Mouse (Mus musculus): Measurements from ENCODE around the gene Vcp. TPM values are rescaled to one million over a fixed set of nuclear protein-coding genes. Genes with fewer than 3 reads are reported as not detected.

Vcp gene
- 100 to 1,000 TPM; 311 to 420 TPM for polyA plus RNA-seq (2017; shearing (Covaris generic))

GRCm38 (mm10) chr4:43000141-43000986, at the start of gene Vcp:
Gene Vcp (minus strand): TSS chr4:43000507.

GRCm38 (mm10) chr4:43045659-43046302, 45.5 kb upstream of the Vcp start, which contains the start of gene Fam214b:
Gene Fam214b (minus strand): TSS chr4:43046220.

DNA sequence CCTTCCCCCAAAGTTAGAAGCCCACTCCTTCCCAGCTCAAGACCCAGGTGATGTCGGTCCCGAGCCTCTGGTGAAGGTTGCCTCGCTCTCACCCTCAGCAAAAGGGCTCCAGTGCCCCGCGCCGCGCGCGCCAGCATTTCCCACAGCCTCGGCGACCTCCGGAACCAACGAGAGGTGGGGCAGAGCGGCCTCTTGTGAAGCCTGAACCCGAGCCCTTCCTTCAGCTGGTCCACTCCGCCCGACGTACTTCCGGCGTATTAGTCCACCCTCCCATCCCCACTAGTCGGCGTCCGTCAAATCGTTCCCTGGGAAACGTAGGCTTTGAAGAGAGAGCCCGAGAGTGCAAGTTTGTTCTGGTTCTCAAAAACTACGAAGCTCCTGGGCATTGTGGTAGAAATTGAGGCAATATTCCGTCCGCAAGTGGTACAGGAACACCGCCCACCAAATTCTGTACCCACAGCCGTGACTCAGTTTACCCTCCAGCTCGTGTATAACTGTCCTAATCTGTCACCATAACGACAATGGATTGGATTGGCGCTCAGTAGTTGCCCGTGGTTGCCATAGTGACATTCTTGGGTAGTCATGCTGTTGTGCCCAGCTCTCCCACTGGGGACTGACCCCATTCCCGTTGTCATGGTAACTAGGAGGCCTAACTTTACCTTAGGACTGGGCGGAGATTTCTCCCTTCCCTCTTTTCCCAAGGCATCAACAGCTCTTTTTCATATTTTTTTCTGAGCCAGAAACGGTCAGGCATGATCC, 31.1 kb upstream of the Vcp start, which contains the start of gene Stoml2:
Stoml2 (minus strand) TSS at position 474 of the 759 bp plus-strand sequence.

GRCm38 (mm10) chr4:43025084-43025960, 25.0 kb upstream of the Vcp start, which contains the start of gene Pigo:
Gene Pigo (minus strand): TSS chr4:43025819.

DNA sequence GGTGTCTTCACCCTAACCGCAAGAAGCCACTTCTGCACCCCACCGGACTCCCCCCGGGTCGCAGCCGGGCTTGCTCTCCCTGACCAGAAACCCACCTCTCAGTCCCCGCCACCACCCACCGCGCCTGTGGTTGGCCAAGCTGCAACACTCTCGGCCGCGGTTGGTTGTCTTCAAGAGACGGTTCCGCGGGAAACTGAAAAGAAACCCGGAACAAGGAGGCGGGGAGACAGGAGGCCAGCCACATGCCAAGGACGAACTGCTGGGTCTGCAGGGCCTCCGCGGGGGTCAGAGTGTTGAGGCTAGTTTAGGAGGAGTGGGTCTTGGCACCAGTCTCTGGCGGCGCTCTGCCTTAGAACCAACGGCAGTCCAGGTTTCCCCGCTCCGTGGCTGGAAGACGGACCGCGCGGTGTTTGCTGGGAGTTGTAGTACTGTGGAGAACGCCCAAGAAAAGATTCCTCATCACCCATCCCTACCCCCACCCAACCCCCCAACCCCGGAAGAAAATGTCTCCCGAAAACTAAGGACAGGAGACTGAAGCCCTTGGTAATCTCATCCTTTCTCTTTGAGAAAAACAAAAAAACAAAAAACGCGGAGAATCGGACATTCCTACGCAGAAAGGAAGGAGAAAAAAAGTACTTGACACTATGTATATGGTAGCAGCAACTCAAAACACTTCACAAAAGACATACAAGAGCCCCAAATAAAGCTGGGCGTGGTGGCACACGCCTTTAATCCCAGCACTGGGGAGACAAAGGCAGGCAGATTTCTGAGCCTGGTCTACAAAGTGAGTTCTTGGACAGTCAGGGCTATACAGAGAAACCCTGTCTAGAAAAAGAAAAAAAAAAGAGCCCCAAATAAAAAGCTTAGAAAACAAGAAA, 10.1 kb upstream of the Vcp start, which contains the start of gene Fancg:
Fancg (minus strand) TSS at position 346 of the 878 bp plus-strand sequence.

GRCm38 (mm10) chr4:42969304-42969703, 31.0 kb downstream of the Vcp start, which contains the start of gene 1700022I11Rik:
Gene 1700022I11Rik (plus strand): TSS chr4:42969604.

GRCm38 (mm10) chr4:42949676-42950051, 50.6 kb downstream of the Vcp start, which contains the start of gene Dnajb5:
Gene Dnajb5 (plus strand): TSS chr4:42949814.

Other genes starting within 250 kb of the Vcp start
- gene Ccl19, start 243.9 kb downstream of the Vcp start, polyA plus RNA-seq (2017; shearing (Covaris generic)): under 1 TPM in 1 of 2 experiments, not detected in 1; 0.31 TPM
- not detected for gene Ccl21a, start 226.5 kb downstream of the Vcp start, polyA plus RNA-seq (2017; shearing (Covaris generic))
- gene Fam205a1, start 146.6 kb downstream of the Vcp start, polyA plus RNA-seq (2017; shearing (Covaris generic)): not detected
- under 1 TPM; 0.10 to 0.12 TPM for gene Gm12394, start 143.7 kb downstream of the Vcp start, polyA plus RNA-seq (2017; shearing (Covaris generic))
- under 1 TPM in 1 of 2 experiments, not detected in 1; 0.36 TPM for gene Fam205c, start 126.3 kb downstream of the Vcp start, polyA plus RNA-seq (2017; shearing (Covaris generic))
- under 1 TPM; 0.10 to 0.36 TPM for gene Phf24, start 83.8 kb downstream of the Vcp start, polyA plus RNA-seq (2017; shearing (Covaris generic))
- gene Dnajb5, start 50.7 kb downstream of the Vcp start, polyA plus RNA-seq (2017; shearing (Covaris generic)): 10 to 100 TPM; 11.1 to 13.6 TPM
- gene 1700022I11Rik, start 30.9 kb downstream of the Vcp start, polyA plus RNA-seq (2017; shearing (Covaris generic)): under 1 TPM in 1 of 2 experiments, not detected in 1; 0.42 TPM
- gene Fancg, start 10.0 kb upstream of the Vcp start, polyA plus RNA-seq (2017; shearing (Covaris generic)): 10 to 100 TPM; 22.2 to 26.7 TPM
- 10 to 100 TPM; 27.7 to 33.8 TPM for gene Pigo, start 25.3 kb upstream of the Vcp start, polyA plus RNA-seq (2017; shearing (Covaris generic))
- gene Stoml2, start 31.2 kb upstream of the Vcp start, polyA plus RNA-seq (2017; shearing (Covaris generic)): 100 to 1,000 TPM; 140 to 169 TPM
- 10 to 100 TPM in 1 of 2 experiments, 1 to 10 TPM in 1; 6.0 to 10.6 TPM for gene Fam214b, start 45.7 kb upstream of the Vcp start, polyA plus RNA-seq (2017; shearing (Covaris generic))
- gene Unc13b, start 58.4 kb upstream of the Vcp start, polyA plus RNA-seq (2017; shearing (Covaris generic)): under 1 TPM in 1 of 2 experiments, not detected in 1; 0.28 TPM

Data from activated CD4-positive, CD25-positive, alpha-beta regulatory T cell (primary cell).